Mouse (Mus musculus) T-helper 2 cell (primary cell): ENCODE data around the gene Pou6f2.

Experiments
- in situ Hi-C: fragments of 300-600 bp; cut with MboI, MseI; formaldehyde crosslinking; loops from one replicate; pipeline ENCODE4 v1.15.1; 2025; ENCODE audit warnings: high pct_unique_total_duplicates

The Pou6f2 gene

DNA sequence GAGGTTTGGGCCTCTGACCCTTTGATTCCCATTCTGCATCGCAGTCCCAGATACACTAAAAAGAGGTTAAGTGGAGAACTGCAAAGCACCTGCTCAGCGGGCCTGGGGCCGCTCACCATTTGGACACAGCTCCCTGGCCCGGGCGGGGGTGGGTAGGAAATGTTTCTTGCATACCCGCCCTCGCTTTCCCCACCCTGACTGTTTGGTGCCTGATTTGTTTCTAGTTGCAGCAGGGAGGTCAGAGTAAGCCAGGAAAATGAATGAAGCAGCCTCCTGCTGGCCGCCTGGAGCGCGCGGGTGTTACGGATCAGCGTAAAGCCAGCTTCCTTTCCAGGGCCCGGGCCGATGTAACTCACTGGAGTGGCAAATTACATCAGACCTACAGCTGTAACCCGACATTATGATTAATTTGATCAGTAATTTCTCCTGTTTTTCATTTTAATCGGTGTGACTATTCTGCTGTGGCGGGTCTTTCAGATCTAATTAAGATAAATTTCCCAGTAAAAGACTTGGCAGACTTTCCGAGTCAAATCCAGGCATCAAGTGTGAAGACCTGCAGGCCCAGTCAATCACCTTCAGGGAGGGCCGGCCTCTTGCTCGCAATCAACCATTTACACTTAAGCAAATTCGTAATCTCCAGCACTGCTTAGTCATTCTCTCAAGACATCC, 178.8 kb downstream of the Pou6f2 start:
- in situ Hi-C loops = no loop called here

DNA sequence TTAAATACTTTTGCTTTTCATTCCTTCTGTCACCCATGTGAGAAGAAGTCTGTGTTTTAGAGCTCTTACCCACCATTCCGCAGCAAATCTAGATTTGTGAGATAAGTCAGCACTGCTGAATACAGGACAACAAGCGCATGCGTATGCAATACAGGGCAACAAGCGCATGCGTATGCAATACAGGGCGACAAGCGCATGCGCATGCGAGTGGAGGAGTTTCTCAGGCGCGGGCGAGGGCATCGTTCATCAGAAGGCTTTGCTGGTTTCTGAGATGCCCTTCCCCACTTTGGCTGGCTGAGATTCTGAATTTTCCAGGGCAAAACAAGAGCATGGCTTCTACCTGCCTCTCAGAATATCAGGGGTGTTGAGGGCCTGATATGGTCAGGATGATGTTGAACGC, 186.2 kb downstream of the Pou6f2 start:
- in situ Hi-C loops = no loop called here

DNA sequence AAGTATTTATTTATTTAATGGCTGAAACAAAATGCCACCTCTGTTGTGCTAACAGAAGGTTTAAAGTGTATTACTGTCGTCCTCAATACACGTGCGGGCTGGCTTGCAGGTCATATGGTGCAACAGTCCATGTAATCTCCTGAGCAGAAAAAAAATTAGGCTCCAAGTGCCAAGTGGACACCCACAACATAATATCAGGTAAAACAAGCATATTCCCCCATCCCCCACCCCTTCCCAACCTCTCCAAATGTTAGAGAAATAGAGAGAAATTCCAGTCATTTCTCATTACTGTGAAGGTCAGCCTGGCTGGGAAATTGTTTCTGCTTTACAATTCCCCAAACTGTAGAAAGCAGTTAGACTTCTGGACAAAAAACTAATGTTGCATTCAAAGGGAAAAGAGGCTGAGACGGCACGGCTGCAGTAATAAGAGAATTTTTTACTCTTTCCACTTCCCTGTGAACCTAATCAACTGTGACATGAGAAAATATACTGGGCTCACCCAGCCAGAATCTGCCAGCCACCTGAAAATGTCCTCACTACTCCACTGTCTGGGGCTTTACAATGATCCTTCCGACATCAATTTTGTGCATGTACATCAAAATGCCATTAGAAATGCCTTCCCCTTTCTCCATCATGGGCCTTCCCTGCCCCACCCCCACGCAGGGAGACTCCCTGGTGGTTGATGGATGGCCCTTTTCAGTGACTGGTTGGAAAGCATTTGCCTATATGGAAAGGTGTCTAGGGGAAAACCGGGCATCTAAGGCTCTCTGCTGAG, 192.8 kb downstream of the Pou6f2 start:
- in situ Hi-C loops = no loop called here

DNA sequence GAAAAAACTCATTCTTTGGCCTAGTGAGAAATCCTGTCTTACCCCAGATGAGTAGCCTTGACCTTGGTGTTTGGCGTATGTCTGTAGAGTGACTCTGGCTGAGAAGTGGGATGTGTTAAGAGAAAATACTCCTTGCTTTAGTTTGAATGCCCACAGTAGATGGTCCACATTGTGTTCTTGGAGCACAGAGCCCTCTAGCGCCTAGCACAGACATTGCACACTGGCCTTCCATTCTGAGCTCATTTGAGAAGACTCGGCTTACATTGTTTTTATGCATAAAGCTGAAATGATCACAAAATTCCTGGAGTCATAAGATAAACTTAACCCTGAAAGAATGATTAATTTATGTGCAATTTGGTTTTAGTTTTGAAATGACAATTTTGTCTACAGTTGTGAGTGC, 223.5 kb downstream of the Pou6f2 start:
- in situ Hi-C loops = no loop called here

DNA sequence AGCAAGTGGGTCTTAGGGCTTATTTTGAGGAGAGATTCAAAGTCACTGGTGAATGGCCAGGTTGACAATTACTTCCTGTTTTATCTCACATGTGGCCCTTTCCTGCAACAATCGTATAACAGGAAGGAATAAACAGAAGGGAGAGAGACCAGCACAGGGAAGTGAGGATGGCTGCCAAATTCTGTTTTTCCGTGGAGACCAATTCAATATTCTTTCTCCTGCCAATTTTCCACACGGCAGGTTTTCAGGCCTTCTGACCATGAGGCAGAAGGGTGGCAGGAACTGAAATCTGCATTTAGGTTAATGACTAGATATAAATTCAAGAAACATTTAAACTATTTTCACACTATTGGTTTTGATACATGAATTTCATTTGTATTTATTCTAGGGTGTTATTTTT, 224.5 kb downstream of the Pou6f2 start:
- in situ Hi-C loops = no loop called here

DNA sequence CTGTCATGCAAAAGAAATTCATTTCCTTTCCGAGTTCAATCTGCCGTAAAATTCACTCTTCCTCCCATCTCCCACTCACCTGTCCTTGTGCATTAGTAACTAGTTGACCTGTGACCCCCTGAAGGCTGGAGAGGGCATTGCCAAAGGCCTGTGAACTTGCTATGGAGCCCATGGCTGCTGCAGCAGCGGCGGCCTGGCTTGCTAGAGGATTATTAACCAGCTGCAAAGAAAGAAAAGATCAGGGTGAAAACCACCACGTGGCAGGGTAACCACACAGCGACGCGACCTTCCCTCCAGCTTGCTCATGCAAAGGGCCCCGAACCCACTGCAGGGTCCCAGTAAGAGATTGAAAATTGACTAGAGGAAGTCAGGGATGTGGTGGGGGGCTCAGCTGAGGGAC, 225.2 kb downstream of the Pou6f2 start:
- in situ Hi-C loops = no loop called here

DNA sequence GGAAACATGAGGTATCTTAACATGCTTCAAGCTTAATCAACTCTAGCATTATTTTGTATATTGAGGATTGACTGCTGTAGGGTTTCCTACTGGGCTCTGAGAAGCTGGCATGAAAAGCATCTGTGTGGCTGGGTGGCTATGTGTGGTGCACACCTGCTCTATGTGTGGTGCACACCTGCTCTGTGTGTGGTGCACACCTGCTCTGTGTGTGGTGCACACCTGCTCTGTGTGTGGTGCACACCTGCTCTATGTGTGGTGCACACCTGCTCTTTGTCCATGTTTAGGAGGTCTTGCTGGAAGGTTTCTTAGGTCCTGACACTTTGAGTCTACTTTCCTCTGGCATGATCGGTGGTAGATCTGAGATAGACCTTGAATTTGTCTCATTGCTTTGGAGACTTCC, 233.3 kb downstream of the Pou6f2 start:
- in situ Hi-C loops = no loop called here

DNA sequence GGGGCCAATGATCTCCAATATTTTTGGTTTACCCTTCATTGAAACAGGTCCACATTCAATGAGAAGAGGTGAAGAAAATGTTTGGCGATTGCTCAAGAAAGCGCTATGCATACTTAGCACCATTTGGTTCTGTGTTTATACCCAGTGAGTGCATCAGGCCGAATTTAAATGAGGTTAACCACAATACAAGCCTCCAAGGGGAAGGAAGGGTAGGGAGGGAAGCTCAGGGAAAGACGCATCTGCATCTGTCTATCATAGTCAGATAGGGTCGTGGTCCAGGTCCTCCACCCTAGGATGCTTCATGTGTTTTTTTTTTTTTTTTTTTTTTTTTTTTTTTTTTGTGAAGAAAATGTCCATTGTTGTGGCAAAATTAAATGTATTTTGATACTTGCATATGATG, 236.9 kb downstream of the Pou6f2 start:
- in situ Hi-C loops = no loop called here

DNA sequence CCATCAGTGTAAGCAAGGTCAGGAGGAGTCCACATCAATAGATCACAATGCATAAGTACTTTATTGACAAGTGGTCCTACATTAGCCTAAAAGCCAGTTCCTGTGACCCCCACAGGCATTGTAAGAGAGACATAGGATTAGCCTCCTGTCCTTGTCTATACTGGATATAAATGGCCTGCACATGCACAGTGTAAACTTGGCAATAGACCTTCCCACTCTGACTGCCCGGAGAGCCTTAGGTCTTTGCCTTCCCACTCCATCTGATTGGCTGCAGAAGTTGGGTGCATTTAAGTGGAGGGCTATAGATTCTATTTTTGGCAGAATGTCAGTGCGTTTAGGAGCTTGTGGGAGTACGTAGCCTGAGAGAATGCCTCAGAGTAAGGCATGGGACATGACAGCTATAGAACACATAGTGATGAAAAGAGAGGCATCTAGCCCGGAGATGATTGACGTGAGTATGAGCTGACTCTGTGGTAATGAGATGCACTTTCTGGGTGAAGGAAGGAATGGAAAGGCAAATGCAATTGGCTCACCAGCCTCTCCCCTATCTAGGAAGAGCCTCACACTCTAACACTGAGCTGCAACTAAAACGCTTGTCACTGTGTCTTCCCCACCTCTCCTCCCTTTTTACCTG, 243.4 kb downstream of the Pou6f2 start:
- in situ Hi-C loops = no loop called here

DNA sequence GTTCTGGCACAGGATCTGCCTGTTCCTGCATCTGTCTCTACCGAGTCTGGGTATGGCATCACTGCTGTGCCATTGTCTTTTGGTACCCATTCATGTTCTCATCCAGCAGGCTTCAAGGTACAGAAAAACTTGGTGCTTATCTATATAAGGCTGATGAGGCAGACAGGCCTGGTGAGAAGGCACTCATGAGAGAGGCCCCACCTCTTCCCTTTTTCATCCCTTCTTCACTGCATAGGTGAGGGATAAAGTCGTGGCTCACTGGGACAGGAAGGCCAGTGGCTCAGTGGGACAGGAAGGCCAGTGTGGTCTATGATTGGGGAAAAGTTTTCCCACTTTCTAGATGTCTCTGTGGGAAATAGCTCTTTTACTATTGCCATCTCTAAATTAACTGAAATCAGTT, 263.8 kb downstream of the Pou6f2 start:
- in situ Hi-C loops = no loop called here

DNA sequence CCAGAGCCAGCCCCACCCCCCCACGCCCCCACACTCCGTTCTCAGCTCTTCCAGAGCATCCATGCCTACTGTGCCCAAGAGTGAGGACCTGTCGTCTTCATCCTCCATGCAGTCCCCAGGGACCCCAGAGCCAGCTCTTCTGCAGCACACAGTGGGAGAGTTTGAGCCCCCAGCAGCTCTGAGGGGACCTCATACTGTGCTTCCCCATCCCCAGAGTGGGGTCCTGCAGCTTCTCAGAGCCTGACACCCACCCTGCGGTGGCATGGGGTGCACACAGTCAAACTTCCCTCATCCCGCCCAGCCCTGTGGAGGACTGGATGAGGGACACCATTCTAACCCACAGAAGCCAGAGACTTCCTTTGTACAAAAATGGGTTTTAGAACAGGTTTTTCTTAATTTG, 264.3 kb downstream of the Pou6f2 start:
- in situ Hi-C loops = no loop called here

DNA sequence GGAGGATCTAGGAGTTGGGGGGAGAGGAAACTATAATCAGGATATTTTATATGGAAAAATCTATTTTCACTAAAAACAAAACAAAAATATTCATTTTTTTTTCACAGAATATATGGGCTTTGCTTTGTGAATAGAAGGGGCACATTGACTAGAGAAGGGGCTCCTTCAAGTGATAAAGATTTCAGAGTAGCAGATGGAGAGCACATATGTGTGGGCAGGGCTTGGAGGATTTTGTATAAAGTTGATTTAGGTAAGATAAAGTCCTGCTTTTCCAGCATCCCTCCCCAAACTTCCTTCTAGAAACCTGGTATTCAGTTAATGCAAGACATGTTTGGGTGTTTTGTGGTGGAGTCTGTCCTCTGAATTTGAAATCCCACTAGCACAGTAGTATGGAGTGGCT, 266.2 kb downstream of the Pou6f2 start:
- in situ Hi-C loops = no loop called here

DNA sequence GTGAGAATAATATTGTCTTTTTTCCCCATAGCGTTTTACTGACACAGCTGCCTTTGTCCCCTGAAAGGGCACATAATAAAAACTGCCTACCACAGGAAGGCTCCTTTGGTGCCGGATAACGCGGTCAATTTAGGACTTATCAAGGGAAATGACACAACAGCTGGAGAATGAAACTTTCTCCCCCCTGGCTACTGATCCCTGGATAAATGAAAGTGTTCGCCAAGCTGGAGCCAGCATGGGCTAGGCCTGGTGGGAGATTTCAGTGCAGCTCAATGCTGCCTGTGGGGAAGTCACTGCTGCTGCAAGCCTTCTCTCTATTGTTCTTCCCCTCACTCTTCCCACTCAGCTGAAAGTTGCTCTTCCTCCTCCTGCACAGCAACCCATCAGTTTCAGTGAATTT, 267.8 kb downstream of the Pou6f2 start:
- in situ Hi-C loops = no loop called here

DNA sequence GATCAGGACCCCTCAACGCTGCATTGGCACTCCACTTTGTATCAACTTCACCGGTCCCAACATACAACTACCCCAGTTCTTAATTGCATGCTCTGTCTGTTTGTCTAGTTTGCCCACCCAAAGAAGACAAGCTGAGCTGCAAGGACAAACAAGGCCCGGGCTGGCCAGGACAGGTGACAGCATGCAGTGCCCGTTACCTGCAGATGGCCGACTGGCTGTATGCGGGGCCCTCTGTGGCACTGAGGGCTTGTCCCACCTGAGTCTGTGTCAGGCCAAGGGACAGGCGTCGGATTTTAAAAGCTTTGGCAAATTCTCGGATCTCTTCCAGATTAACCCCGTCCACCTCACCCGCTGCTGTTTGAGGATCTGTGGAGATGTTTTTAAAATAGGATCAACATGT, 268.7 kb downstream of the Pou6f2 start:
- in situ Hi-C loops = no loop called here

DNA sequence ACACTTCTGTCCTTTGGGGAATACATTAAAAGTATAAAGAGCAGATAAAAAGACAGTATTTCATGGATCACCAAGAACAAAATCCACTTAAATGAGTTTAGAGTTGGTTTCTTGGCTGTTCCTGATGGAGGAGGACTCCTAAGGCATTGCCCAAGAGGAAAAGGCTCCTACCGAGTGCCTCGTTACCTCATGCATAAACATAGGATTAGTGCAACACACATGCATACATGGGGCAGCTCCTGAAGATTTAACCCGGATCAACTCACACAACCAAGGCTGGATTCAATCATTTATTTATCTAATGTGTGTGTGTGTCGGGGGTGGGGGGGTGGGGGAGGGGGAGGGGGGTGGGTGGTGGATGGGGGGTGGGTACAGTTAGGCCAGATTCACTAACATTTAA, 269.4 kb downstream of the Pou6f2 start:
- in situ Hi-C loops = no loop called here

DNA sequence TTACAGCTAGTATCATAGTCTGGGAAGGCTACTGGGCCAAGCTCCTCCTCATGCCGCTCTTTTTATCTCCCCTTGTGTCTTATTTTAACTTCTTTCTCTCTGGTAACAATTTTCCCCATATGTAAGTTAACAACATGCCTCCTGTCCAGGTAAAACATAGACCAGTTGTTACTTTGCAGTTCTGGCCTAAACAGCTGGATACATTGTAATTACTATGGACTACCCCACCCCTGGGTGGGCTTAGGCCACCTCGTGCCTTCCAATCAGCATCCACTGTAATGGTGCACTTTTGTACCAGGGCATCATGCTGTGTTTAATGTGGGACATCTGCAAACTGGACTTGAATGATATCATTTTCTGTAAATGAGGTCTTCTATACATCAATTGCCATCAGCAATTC, 271.4 kb downstream of the Pou6f2 start:
- in situ Hi-C loops = no loop called here

DNA sequence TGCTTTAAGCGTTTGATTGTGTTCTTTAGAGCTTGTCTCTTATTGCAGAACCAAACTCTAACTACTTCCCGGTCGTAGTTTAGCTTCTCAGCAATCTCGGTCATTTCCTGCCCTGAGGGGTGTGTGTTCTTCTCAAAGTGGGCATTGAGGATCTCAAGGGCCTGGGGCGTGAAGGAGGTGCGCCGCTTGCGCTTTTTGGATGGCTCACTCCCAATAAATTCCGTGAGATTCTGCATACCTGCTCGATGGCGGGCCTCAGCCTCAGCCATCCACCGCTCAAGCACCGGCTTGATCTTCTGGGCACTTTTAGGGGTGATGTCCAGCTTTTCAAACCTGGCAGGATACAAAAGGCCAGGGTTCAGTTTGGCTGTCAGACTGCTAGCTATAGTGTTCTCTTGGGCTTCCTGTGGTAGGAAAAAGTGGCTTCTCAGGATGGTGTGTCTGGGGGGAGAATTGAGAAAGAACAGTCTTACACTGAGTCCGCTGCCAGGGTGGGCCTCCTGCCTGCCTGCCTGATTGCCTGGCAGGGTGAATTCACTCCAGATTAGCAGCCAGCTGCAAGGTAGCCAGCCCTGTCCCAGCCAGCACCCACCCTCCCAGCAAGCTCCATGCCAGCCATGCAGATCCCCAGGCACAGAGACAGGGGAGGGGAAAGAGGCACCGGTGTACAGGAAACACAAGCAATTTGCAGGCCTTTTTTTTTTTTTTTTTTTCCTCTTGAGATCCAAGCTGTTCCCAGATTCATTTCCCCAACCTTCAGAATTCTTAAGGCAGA, 272.1 kb downstream of the Pou6f2 start:
- in situ Hi-C loops = no loop called here

DNA sequence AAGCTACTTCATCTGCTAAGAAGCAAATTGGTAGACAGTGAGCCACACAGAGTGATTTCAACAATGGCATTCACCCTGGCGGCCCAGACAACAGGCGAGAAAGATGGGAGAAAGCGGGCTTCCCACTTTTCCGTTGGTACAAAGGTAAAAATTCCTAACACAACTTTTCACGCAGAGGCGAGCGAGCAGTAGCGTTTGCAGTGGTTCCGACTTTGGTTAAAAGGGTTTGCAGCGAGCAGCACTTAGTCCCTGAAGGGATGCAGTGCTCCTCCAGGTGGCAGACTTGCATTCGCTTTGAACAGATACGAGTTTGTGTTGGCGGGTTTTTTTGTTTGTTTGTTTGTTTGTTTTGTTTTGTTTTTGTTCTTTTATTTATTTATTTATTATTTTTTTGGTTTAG, 273.1 kb downstream of the Pou6f2 start:
- in situ Hi-C loops = no loop called here

DNA sequence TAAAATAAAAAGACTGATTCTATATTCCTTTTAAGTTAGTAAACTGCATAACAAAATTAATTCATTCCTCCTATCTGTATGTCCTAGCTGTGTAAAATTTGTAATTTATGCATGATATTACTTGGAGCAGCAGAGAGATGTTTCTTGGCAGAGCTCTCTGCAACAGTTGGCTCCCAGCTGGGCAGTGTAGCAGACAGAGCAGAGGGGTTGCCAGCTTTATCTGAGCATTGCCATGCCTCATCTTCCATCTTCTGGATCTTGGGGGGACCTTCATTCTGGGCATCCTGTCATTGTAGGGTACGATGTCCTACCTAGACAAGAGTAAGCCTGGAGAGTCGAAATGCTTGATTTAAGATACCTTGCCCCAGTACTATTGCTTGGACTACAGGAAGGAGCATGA, 277.1 kb downstream of the Pou6f2 start:
- in situ Hi-C loops = no loop called here

DNA sequence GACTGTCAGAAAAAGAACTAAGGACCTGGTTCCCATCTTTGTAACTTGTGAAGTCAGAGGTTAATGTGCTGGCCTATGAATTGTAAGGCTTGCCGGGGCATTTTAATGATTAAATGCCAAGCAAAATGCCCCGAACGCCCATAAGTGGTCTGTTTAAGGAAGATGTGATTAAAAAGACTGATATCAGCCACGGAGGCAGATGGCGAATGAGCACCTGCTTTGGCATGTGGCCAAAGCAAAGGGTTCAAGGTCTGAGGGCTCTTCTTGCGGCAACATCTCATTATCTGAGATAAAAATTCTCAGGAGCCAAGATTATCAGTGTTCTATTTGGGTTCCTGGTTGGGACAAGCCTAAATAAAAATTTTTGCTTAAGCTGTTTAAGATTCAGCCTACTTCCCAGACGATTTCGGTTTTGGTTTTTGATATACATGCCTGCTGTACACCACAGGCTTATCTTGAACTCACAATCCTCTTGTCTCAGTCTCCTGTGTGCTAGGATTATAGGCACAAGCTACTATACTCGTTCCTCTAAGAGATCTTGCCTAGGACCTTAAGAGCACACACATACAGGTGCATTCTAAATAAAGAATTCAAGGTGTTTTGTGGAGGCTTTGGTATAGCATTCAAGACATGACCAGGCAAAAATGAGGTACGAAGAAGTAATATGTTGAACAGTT, 315.9 kb downstream of the Pou6f2 start:
- in situ Hi-C loops = no loop called here
